Mouse (Mus musculus) spleen, embryonic (tissue): ENCODE results near the gene Rab11b.

ENCODE experiments used
- CTCF ChIA-PET: fragments of 350-600 bp; sonication (Branson Sonifier 250); formaldehyde crosslinking; loops from one replicate; lab custom pipeline; 2022; lab: Charles Lee

The Rab11b gene

DNA sequence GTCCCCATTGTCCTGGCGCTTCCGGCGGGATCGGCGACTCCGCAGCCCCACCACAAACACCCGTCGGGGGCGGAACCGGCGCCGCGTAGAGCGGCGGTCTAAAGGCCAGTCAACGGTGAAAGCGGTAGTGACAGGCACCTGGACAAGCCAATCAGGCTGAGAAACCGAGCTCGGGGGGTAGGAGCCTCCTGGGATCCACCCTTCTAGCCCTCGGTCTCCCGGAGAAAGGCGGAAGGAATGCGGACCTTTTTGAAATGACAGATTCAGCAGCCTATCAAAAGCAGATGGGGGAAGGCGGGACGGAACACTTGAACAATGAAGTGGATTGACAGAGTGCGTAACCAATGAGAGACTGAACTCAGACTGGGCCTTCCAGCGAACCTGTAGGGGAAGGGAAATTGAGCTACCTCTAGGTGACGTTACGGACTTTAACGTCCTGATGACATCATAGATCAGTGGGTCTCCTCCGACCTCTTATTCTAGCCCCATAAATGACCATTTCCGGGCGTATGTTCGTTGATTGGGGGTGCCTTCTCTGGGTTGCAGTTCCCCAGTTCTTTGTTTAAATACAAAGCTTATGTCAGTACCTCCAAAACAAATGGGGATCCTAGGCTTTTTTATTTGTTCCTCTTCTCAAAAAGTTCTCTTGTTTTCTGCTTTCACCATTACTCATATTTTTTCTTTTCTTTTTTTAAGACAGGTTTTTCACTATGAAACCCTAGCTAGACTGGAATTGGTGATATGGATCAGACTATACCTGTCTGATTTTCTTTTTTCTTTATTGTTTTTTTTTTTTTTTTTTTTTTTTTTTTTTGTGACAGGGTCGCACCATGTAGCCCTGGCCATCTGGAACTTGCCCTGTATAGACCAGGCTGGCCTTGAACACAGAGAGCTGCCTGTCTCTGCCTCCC, at the start of gene Rab11b:
Gene Rab11b (minus strand): TSS at position 276 of the 911 bp plus-strand sequence.
- CTCF ChIA-PET, result interaction anchor here (0.6 to 1.0 kb wide), 5 partner anchors 9 to 672 kb away, joined by 3 to 7 read pairs (median 5); partner anchors contain the start of gene March2

DNA sequence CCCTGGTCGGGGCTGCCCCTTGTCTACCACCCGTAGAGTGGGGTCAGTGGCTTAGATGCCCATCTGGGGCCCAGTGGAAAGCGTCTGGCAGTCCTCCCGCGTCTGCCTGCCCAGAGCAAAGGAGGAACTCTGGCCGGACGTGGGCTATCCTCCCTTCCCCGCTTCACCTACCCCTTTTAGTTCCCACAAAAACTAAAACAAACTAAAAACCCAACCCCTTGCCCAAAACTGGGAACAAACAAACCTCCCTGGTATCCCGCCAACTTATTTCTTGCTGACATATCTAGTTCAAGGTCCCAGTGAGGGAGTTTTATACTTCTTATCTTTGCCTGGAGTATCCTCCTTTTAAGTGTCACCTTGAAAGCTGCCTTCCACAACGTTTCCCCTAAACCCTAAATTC, 47.9 kb upstream of the Rab11b start:
- CTCF ChIA-PET, result no interaction called here

DNA sequence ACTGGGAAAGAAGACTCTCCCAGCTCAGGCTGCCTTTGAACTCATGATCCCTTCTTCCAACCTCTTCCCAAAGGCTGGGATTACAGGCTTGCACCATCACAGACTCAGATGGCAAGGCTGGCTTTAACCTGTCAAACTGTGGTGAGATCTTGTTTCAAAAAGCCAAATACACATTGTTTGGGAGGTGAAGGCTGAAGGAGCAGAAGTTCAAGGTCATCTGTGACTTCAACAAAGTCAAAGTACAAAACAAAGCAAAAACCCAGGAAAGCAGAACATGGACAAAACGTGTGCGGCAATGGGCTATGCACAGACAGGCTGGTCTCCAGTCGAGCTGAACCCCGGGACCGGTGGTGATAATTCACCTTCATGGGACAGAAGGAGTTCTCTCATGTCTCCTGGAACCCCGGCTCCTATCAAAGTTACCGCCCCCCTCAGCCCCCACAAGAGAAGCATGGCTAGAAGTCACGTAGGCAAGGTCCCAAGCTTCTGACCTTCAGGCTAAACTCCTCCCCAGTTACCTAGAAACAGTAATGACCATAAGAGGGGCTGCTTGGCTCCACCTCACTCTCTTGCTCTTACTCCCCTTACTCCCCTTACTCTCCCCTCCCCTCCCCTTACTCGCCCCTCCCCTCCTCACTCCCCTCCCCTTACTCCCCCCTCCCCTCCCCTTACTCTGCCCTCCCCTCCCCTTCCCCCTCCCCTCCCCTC, 47.0 kb upstream of the Rab11b start:
- CTCF ChIA-PET, result interaction anchor here (0.7 kb wide), 1 partner anchor 18 kb away, joined by 7 read pairs; no protein-coding TSS in a partner anchor

DNA sequence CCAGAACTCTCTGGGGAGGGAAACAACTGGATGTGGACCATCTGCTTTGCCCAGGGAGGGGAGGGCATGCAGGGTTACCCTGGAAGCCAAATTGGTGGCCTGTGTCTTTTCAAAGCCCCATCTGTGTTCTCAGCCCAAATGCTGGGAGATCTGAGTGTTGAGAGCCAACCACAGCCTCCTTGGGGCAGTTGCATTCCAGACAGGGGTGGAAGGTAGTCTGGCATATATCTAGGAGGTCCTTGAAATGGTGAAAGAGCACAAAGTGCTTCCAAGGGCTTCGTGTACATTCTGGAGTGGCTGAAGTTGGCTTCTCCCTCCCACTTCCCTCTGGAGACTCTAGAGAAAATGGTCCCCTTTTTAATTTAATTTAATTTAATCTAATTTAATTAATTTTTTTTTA, 44.4 kb upstream of the Rab11b start:
- CTCF ChIA-PET, result no interaction called here

DNA sequence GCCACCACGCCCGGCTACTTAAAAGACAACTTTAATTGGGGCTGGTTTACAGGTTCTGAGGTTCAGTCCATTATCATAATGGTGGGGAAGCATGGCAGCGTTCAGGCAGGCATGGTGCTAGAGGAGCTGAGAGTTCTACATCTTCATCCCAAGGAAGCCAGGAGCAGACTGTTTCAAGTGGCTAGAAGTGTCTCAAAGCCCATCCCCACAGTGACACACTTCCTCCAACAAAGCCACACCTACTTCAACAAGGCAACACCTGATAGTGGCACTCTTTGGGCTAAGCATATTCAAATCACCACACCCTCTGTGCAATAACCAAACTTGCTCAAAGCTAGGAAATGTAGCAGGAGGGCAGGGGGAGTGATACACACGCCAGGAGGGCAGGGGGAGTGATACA, 43.9 kb upstream of the Rab11b start:
- CTCF ChIA-PET, result no interaction called here

DNA sequence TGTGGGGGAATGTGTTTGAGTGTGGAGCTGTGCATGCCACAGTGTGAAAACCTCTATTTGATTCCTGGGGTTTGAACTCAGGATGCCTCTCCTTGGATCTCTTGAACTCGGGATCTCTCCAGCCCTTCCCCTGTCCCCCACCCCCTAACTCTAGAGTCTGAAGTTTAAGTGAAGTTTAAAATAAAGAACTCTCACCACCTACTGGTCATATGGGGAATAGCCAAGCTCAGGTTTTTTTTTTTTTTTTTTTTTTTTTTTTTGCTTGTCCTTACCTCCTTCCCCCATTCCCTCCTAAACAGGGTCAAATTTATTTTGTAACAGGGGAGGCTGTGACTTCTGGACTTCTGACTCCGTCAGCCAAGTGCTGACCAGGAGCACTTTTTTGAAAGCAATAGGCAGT, 41.9 kb upstream of the Rab11b start:
- CTCF ChIA-PET, result interaction anchor here (0.6 kb wide), 1 partner anchor 23 kb away, joined by 8 read pairs; no protein-coding TSS in a partner anchor

DNA sequence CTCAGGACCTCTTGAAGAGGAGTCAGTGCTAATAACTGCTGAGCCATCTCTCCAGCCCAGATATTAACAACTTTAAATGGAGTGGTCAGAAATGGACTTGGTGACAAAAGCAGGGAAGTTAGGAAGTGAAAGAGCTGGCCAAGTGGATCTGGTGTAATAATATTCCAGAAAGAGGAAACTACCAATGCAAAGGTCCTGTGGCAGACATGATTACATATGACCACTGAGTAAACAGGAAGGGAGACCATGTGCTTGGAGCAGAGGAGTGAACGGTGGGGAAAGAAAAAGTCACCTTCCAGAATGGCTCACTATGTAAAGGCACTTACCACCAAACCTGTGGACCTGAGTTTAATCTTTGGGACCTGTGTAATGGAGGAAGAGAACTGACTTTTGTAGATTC, 38.9 kb upstream of the Rab11b start:
- CTCF ChIA-PET, result interaction anchor here (0.6 kb wide), 1 partner anchor 41 kb away, joined by 16 read pairs; no protein-coding TSS in a partner anchor

DNA sequence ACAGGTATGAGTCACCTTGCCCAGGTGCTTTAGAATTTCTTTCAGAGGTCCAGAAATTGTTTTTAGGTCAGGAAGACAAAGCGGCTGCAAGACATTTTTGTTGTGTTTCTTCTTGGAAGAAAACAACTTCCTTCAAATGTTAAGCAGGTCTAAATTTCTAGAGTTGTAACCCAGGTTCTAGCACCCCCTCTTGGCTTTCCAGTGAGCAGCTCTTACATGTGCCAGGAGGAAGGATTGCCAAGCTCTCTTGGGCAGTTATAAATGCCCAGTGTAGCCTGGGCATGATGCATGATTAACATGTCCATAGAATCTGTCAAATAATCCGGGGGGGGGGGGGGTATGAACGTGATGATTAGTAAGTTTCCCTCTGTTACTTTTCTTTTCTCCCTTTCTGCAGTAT, 38.0 kb upstream of the Rab11b start:
- CTCF ChIA-PET, result no interaction called here

DNA sequence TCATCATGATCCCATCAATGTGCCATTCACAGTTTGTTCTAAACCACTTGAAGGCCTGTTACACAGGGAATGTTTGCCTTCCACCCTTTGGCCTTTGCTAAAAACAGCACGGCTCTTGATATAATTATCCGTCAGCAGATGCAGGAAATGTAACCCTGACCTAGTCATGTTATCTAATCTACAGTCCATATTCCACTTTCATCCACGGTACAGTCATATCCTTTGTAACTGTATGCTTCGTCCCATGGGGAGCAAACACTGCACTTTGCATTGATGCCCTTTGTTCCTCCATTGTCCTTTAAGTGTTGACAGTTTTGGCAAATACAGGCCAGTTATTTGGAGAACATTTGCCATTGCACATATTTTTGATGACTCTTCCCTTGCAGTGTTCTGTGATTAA, 28.4 kb upstream of the Rab11b start:
- CTCF ChIA-PET, result no interaction called here

DNA sequence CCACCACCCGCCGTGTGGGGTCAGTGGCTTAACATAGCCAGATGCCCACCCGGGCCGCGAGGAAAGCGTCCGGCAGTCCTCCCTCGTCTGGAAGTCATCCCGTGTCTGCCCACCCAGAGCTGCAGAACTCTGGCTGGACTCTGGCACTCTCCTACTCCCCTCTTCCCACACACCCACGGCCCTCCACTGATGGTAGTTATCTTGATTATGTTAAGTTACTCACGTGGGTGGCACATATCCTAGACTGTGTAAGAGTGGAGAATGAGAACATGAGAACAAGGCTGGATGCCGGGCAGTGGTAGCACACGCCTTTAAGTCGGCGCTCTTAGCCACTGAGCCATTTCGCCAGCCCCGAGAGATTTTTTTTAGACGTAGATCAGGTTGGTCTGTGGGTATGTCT, 26.0 kb upstream of the Rab11b start:
- CTCF ChIA-PET, result no interaction called here

DNA sequence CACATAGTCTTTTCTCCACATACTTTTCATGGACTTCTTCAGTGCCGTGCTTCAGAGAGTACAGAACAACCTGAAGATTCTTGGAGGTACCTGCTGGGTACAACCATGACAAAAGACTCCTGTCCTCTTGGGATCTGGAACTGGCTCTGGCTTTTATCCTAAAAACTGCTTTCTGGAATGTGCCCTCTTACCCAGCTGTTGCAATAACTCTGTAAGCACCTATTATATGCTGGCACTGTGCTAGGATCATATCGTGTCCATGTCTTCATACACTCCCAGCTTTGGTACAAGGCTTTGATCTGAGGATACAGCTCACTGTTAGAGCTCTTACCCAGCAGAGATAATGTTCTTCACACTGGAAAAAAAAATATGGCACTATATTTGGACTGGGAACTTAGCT, 24.6 kb upstream of the Rab11b start:
- CTCF ChIA-PET, result no interaction called here

DNA sequence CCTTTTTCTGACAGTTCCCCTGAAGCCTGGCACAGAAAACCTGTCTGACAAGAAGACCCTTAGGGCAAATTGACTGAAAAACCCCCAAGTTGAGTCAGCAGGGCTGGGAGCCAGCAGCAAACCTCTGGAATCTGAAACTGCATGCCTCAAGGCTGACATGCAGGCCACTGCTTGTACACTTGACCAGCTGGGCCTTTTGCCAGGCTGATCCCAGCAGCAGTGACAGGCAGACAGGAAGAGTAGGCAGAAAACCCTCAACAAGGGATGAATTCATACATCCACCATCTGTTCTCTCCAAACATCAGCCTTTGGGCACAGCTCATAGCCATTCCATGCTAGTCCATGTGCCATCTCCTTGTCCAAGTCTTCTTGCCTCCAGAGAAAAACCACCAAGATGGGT, 23.1 kb upstream of the Rab11b start:
- CTCF ChIA-PET, result no interaction called here

DNA sequence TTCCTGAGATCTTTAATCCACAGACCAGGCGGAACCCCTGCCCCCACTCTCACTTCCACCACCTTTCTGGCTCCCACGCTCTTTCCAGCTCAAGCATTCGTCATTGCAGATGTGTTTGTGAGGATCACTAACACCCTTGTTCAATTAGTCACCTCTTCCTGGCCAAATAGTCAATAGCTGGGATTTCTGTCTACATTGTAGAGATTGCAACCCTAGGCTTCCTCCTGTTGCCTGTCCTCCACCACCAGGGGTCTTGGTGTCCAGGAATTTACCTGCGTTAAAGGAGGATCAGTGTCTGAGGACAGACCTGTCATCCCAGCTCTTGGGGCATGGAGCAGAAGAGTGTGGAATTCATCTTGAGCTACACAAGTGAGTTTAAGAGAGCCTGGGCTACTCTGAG, 21.7 kb upstream of the Rab11b start:
- CTCF ChIA-PET, result interaction anchor here (1.1 kb wide), 1 partner anchor 17 kb away, joined by 6 read pairs; no protein-coding TSS in a partner anchor

DNA sequence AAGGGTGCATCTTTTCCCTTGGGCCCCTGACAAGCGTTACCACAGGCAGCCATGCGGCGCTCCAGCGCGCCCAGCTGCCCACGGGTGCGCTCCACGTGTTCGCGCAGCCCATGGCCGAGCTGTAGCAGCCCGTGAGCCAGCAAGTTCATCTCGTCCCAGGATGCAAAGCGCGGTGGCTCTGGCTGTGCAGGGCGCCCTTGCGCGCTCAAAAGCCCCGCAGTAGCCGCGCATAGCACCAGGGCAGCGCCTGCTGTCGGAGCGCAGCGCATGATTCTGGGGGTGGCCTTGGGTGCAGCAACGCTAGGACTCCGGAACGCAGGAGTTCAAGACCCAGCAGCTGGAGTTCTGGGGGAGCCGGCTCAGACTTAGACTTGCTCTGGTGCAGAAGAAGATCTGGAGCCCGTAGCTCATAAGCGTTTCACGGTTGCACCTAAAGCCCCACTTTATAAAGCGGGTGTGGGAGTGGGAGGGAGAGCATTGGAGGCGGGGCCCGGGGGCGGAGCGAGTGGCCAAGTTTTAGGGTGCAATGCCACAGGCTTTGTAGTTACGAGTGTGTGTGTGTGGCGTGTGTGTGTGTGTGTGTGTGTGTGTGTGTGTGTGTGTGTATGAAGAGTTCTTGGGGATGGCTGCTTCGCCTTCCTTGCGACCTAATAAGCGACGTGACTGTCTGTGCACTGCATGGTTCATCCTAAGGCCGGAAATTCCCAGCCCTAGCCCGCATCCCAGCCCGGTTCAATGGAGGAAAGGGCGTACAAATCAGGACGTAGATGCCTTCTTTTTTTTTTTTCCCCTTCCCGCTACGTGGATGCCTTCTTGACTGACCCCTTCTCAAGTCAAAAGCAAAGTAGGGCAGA, 21.0 kb upstream of the Rab11b start, which contains the start of gene Angptl4:
Gene Angptl4 (minus strand): TSS at position 707 of the 854 bp plus-strand sequence.
- CTCF ChIA-PET, result no interaction called here

DNA sequence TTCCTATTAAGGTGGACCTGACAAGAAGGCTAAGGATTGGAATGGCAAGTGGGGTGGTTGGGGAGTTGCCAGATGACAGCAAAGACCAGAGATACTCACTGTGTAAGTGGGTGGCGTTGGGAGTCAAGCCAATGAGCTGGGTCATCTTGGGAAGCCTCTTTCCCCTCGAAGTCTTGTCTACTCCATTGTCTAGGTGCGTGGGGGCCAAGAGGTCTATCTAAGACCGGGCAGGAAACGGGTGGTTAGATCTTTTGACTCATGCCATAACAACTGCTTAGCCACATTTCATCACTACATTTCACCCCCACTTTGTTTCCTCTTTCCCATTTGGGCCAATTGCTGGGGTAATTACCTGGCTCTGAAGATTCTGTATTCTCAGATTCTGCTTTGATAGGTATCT, 20.1 kb upstream of the Rab11b start:
- CTCF ChIA-PET, result no interaction called here

DNA sequence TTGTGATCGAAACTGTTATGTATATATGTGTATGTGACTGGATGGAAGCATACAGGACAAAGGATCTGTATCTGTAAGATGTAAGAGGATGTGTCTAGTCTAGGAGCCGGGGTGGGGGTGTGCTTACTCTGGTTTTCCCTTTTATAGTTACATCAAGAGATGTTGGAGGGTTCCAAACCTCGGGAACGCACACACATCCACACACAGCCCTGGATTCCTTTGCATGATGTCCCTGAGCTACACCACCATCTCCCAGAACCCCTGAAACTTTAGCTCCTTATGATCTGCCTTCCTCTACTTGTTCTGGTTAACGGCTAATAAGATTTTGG, 19.6 kb upstream of the Rab11b start:
- CTCF ChIA-PET, result interaction anchor here (0.6 kb wide), 1 partner anchor 248 kb away, joined by 3 read pairs; no protein-coding TSS in a partner anchor

DNA sequence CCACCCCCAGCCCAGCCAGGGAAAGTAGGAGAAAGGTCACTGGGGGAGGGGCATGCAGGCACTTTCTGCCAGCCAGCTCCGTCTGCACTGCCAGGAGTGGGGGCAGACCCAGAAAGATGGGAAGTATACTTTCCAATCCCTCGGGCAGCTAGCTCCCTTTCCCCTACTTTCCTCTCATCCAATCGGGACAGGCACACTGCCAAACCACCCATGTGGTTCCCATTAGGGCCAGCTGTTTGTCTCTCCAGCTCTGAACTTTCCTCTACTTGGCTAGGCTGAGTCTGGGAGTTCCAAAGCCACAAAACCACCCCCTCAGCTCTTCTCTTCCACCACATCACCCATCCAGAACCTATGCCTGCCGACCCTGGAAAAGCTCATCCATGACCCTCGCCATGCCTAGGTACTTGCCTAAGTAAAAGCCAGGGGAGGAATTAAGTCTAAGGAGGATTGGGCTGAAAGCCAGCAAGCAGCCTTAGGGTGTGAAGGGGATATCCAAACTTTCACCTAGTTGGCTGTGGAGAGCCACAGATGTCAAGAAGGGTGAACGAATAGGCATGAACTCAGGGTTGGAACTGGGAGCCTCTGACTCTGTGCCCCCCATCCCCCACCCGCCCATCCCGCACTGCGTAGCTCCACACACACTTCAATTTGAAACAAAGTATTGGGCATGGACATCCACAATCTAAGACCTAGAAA, 19.1 kb upstream of the Rab11b start:
- CTCF ChIA-PET, result interaction anchor here (0.6 kb wide), 1 partner anchor 247 kb away, joined by 3 read pairs; no protein-coding TSS in a partner anchor

DNA sequence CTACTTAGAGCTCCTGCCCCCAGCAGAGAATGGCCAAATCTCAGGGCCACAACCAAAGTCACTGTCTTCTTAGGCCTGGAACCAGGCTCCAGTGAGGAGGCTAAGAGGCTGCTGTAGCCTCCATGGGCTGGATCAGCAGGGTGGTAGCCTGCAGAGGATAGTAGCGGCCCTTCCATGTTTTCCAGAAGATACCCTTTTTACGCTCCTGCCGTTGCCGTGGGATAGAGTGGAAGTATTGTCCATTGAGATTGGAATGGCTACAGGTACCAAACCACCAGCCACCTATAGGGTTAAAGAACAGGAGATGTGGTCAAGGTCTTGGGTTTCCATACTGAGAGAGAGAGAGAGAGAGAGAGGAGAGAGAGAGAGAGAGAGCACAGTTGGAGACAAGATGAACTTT, 15.0 kb upstream of the Rab11b start:
- CTCF ChIA-PET, result interaction anchor here (0.7 kb wide), 1 partner anchor 9 kb away, joined by 5 read pairs; no protein-coding TSS in a partner anchor

DNA sequence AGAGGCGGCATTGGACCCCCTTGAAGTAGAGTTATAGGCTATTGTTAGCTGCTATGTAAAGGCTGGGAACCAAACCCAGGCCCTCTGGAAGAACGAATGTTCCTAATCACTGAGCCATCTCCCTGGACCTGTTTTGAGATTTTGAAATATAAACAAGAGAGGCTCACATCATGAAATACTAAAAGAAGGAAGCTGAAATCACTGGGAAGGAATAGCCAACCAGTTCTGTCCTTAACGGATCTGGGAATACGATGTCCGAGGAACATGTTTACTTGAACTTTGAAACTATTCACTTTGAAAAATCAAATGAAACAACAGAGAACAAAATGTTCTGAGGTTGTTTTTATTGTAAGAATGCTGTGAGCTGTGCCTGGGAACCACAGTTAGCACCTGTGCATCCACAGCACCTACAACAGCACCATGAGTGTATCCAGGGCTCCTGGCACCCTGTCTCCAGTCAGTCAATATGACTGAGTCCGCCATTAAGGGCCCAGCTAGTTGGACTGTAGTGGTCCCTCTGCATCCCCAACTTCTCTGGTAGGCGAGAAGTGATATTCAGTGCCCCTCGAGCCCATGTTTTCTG, 14.3 kb upstream of the Rab11b start:
- CTCF ChIA-PET, result no interaction called here

DNA sequence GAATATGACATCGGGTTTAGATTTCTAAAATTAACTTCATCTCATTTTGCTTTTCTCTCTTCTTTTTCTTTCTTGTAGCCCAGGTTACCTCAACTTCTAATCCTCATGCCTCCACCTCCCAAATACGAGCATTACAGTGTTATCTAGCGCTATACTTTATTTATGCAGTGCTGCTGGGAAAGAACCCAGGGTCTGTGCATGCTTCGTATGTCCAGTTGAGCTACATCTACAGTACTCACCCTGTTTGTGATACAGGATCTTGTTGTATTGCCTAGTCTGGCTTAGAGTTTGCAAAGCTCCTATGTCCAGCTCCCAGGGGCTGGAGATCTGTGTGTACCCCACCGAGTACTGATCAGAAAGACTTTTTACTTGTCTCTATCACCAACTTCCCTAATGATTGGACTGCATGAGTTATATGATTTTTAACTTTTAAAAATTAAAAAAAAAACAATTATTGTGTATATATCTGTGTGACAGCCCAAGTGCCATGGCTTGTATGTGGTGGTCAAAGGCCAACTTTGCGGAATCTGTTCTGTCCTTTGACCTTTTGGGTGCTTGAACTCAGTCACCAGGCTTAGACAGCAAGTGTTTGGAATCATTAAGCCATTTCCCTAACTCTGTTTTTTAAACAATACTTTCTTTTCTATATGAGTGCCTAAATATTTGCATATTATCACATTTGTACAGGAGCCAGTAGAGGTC, 13.7 kb upstream of the Rab11b start:
- CTCF ChIA-PET, result no interaction called here
